Mouse (Mus musculus): ENCODE data around the gene Htatip2. TPM values are rescaled to one million over a fixed set of nuclear protein-coding genes. Genes with fewer than 3 reads are reported as not detected.

Gene Htatip2
- 9.8 and 11.3 TPM in 2 replicates for polyA plus RNA-seq (2014; fragmentation: Nextera tagmentation; extraction: Ambion mirVana)

DNA sequence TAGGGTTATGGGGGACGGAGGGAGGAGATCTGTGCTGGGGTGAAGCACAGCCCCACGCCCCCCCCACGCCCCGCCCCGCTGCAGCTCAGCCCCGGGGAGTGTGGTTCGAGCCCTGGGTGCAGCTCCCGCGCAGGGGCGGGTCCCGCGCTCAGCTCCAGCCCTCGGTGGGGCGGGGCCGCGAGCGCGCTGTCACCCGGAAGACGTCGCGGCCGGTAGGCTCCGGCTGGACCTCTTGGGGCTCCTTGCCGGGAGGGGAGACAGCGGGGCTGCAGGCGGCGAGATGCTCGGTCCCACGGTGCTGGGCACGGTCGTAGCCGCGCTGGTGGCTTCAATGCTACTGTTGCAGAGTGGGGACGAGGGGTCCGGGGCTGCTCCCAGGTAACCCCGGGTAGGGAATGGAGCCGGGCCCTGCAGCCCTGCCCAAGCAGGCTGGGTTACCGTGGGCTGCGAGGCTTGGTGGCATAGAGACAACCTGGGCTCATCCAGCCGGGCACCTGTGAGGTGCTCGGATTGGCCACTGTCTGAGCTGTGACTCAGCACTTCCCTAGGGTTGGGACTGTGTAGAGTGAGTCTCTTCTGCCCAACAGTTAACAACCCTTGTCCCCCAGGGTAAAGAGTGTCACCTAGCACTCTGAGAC, at the start of gene Htatip2:
TSS of gene Htatip2 (plus strand) at position 182 of the 638 bp plus-strand sequence.
- Histone ChIP-seq H3K27me3 (ENCODE audit: control insufficient read depth, insufficient read depth, low read length) (no peaks in the 10 kb centered on the region), H3K9ac (replicated peaks; ENCODE audit: low read depth, low read length) (peak within 1 kb of the TSS; percentile 52), H3K27ac (ENCODE audit: low read length) (no peak within 1 kb of the TSS), H3K4me2 (replicated peaks; ENCODE audit: low read depth, low read length) (peak within 1 kb of the TSS; percentile 82), H3K4me3 (ENCODE audit: low read depth, low read length) (peak within 1 kb of the TSS; percentile 56), H3K36me3 (ENCODE audit: control insufficient read depth, insufficient read depth, low read length) (no peaks in the 10 kb centered on the region), H3K9me3 (ENCODE audit: control insufficient read depth, low read depth, low read length) (no peaks in the 10 kb centered on the region), H3K4me1 (ENCODE audit: control insufficient read depth, insufficient read depth, low read length) (no peaks in the 10 kb centered on the region)
- peak; percentile 75 for ATAC-seq (ENCODE audit: insufficient number of reproducible peaks, insufficient read depth, low FRiP score, low read depth)
- WGBS = 1% methylated on average over 42 of the region's 42 CpGs

DNA sequence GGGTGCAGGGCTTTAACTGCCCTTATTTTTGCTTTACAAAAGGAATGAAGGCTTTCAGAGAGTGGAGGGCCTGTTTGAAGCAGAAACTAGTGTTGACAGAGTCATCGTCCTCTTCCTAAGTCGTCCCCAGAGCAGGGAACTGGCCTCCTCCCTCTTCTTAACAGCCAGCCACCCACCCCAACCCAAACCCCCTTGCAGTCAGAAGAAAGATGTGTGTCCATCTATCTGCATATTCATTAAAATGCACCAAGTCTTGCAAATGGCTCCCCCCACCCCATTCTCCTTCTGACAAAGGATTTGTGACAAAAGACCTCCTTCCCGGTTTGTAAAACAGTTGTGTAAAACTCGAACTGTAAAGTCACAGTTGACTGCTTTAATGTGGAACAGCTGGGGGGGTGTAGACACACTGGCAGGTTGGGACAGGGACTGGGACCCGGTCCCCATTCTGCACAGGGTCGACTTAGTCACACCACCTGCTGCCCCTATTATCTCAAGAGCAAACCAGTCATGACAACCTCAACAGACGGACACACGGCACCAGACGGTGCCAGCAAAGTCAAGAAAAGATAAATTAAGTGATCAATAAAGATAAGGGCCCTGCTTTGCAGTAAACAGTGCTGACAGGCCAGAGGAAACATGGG, 49.4 kb upstream of the Htatip2 start:
- Histone ChIP-seq H3K36me3 (ENCODE audit: control insufficient read depth, insufficient read depth, low read length) (no peaks in the 10 kb centered on the region), H3K4me1 (ENCODE audit: control insufficient read depth, insufficient read depth, low read length) (no peaks in the 10 kb centered on the region), H3K27ac (ENCODE audit: low read length) (no peak overlapping the region), H3K4me2 (replicated peaks; ENCODE audit: low read depth, low read length) (no peak overlapping the region), H3K9me3 (ENCODE audit: control insufficient read depth, low read depth, low read length) (no peaks in the 10 kb centered on the region), H3K27me3 (ENCODE audit: control insufficient read depth, insufficient read depth, low read length) (no peaks in the 10 kb centered on the region), H3K4me3 (ENCODE audit: low read depth, low read length) (no peak overlapping the region), H3K9ac (replicated peaks; ENCODE audit: low read depth, low read length) (no peak overlapping the region)
- WGBS = 30% methylated on average over 9 of the region's 9 CpGs
- ATAC-seq (ENCODE audit: insufficient number of reproducible peaks, insufficient read depth, low FRiP score, low read depth) = no peak

DNA sequence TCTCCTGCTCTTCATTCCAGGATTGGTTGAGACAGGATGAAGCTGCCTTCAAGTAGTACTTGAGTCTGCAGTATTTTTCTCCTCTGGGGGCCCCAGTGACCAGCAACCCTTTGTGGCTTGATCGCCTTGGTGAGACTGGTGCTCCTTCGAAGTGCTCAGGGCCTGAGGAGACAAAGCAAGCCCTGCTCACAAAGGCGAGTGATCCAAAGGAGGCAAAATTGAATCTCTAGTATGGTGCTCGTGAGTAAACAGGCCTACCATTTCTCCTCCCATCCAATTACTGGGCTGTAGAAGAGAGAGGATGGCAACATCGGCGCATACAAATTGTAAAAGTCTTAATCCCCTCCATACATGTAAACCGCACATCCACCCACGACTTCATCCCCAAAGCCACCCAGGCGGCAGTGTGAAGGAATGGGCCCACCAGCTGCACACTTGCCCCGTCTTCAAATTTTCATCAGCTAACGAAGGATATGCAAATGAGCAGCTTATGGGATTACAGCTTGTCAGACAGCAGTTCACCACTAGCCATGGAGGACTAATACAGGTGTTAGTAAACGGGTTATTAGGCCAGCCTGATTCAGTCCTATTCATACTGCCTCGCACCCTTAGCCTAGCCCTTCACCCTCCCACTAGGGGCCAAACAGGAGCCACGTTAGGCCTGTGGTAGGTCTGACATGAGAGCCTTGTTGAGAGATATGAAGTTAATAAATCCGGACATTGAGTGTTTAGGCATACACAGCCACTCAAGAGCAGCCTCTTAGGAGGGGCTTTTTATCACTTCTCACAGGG, 40.8 kb upstream of the Htatip2 start:
- ATAC-seq (ENCODE audit: insufficient number of reproducible peaks, insufficient read depth, low FRiP score, low read depth) = no peak
- Histone ChIP-seq H3K4me3 (ENCODE audit: low read depth, low read length) (no peak overlapping the region), H3K27me3 (ENCODE audit: control insufficient read depth, insufficient read depth, low read length) (no peaks in the 10 kb centered on the region), H3K27ac (ENCODE audit: low read length) (no peak overlapping the region), H3K9me3 (ENCODE audit: control insufficient read depth, low read depth, low read length) (no peaks in the 10 kb centered on the region), H3K4me1 (ENCODE audit: control insufficient read depth, insufficient read depth, low read length) (no peaks in the 10 kb centered on the region), H3K4me2 (replicated peaks; ENCODE audit: low read depth, low read length) (no peak overlapping the region), H3K9ac (replicated peaks; ENCODE audit: low read depth, low read length) (no peak overlapping the region), H3K36me3 (ENCODE audit: control insufficient read depth, insufficient read depth, low read length) (no peaks in the 10 kb centered on the region)
- WGBS = 76% methylated on average over 15 of the region's 15 CpGs

DNA sequence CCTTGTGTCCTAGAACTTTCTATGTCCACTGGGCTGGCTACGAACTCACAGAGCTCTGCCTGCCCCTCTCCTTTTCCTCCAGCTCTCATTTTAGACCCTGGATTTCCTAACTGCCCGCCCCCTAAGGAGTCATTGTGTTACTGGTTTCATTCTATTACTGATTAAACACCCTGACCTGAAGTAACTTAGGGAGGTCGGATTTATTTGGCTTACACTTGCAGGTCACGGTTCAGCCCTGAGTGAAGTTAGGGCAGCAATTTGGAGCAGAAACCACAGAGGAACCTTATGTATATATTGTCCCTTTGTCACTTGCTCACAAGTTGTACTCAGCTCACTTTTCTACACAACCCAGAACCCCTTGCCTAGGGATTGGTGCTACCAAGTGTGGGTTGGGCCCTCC, 24.6 kb upstream of the Htatip2 start:
- ATAC-seq (ENCODE audit: insufficient number of reproducible peaks, insufficient read depth, low FRiP score, low read depth) = no peak
- H3K9ac ChIP-seq (replicated peaks; ENCODE audit: low read depth, low read length) = no peak overlapping the region
- no peaks in the 10 kb centered on the region for H3K27me3 ChIP-seq (ENCODE audit: control insufficient read depth, insufficient read depth, low read length)
- WGBS = 47% methylated on average over 4 of the region's 4 CpGs
- no peaks in the 10 kb centered on the region for H3K4me1 ChIP-seq (ENCODE audit: control insufficient read depth, insufficient read depth, low read length)
- H3K4me2 ChIP-seq (replicated peaks; ENCODE audit: low read depth, low read length) = no peak overlapping the region
- H3K27ac ChIP-seq (ENCODE audit: low read length) = no peak overlapping the region
- H3K36me3 ChIP-seq (ENCODE audit: control insufficient read depth, insufficient read depth, low read length) = no peaks in the 10 kb centered on the region
- no peak overlapping the region for H3K4me3 ChIP-seq (ENCODE audit: low read depth, low read length)
- H3K9me3 ChIP-seq (ENCODE audit: control insufficient read depth, low read depth, low read length) = no peaks in the 10 kb centered on the region

DNA sequence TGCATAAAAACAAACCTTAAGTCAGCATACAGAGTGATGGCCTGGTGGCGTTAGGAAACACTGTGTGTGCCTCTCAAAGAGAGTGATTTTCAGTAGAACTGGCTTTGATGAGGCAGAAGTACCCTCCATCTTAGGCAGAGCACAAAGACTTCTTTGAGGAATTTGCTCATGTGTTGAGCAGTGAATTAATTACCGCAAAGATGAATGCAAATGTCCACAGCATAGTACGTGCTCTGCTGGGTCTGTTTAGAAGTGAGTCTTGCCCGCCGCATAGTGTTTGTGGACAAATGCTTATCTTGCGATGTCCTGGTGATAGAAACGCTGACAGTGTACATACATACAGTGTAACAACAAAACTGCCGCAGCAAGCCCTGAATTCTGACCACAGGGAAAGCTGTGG, 19.5 kb upstream of the Htatip2 start:
- H3K4me3 ChIP-seq (ENCODE audit: low read depth, low read length) = no peak overlapping the region
- no peak overlapping the region for H3K9ac ChIP-seq (replicated peaks; ENCODE audit: low read depth, low read length)
- H3K36me3 ChIP-seq (ENCODE audit: control insufficient read depth, insufficient read depth, low read length) = no peaks in the 10 kb centered on the region
- H3K4me2 ChIP-seq (replicated peaks; ENCODE audit: low read depth, low read length) = no peak overlapping the region
- no peaks in the 10 kb centered on the region for H3K9me3 ChIP-seq (ENCODE audit: control insufficient read depth, low read depth, low read length)
- no peak for ATAC-seq (ENCODE audit: insufficient number of reproducible peaks, insufficient read depth, low FRiP score, low read depth)
- 55% methylated on average over 8 of the region's 8 CpGs for WGBS
- H3K27me3 ChIP-seq (ENCODE audit: control insufficient read depth, insufficient read depth, low read length) = no peaks in the 10 kb centered on the region
- no peak overlapping the region for H3K27ac ChIP-seq (ENCODE audit: low read length)
- H3K4me1 ChIP-seq (ENCODE audit: control insufficient read depth, insufficient read depth, low read length) = no peaks in the 10 kb centered on the region

DNA sequence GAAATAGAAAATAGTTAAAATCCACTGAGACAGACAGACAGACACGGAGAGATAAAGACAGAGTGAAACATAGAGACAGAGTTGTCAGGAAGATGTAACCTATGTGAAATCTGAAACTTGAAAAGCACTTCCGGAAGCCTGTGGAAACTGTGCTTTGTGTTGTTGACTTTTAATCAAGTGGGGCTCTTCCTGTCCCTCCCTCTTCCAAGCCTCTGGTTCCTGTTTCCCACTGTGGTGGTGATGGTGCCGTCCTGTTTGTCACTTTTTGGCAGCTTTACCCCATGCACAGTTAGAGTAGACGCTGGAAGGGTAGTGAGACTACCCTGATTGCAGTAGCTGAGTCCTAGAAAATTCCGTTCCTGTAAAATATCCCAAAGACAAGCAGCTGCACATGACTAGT, 17.4 kb upstream of the Htatip2 start:
- Histone ChIP-seq H3K4me1 (ENCODE audit: control insufficient read depth, insufficient read depth, low read length) (no peaks in the 10 kb centered on the region), H3K27ac (ENCODE audit: low read length) (no peak overlapping the region), H3K4me2 (replicated peaks; ENCODE audit: low read depth, low read length) (no peak overlapping the region), H3K9me3 (ENCODE audit: control insufficient read depth, low read depth, low read length) (no peaks in the 10 kb centered on the region), H3K9ac (replicated peaks; ENCODE audit: low read depth, low read length) (no peak overlapping the region), H3K4me3 (ENCODE audit: low read depth, low read length) (no peak overlapping the region), H3K27me3 (ENCODE audit: control insufficient read depth, insufficient read depth, low read length) (no peaks in the 10 kb centered on the region), H3K36me3 (ENCODE audit: control insufficient read depth, insufficient read depth, low read length) (no peaks in the 10 kb centered on the region)
- no peak for ATAC-seq (ENCODE audit: insufficient number of reproducible peaks, insufficient read depth, low FRiP score, low read depth)
- WGBS = 31% methylated on average over 5 of the region's 5 CpGs

DNA sequence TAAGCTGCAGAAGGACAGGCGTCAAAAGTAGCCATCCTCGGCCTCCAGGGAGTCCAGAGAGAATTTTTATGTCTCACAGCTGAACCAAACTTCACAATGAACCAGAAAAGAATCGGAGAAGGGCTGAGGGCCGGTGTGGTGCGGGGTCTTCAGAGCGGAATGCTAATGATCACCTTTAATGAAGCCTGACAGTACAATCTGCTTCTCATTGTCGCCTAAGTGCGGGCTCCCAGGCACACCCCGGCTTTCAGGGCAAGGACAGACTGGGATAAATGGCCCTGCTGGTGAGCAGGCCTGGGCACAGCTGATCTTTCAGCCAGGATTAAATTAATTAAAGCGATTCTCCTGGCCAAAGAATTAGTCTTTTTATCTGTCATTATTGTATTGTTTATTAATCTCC, 17.0 kb upstream of the Htatip2 start:
- H3K4me1 ChIP-seq (ENCODE audit: control insufficient read depth, insufficient read depth, low read length) = no peaks in the 10 kb centered on the region
- no peaks in the 10 kb centered on the region for H3K9me3 ChIP-seq (ENCODE audit: control insufficient read depth, low read depth, low read length)
- H3K36me3 ChIP-seq (ENCODE audit: control insufficient read depth, insufficient read depth, low read length) = no peaks in the 10 kb centered on the region
- H3K4me3 ChIP-seq (ENCODE audit: low read depth, low read length) = no peak overlapping the region
- H3K27me3 ChIP-seq (ENCODE audit: control insufficient read depth, insufficient read depth, low read length) = no peaks in the 10 kb centered on the region
- H3K27ac ChIP-seq (ENCODE audit: low read length) = no peak overlapping the region
- ATAC-seq (ENCODE audit: insufficient number of reproducible peaks, insufficient read depth, low FRiP score, low read depth) = no peak
- 49% methylated on average over 10 of the region's 10 CpGs for WGBS
- no peak overlapping the region for H3K4me2 ChIP-seq (replicated peaks; ENCODE audit: low read depth, low read length)
- no peak overlapping the region for H3K9ac ChIP-seq (replicated peaks; ENCODE audit: low read depth, low read length)

DNA sequence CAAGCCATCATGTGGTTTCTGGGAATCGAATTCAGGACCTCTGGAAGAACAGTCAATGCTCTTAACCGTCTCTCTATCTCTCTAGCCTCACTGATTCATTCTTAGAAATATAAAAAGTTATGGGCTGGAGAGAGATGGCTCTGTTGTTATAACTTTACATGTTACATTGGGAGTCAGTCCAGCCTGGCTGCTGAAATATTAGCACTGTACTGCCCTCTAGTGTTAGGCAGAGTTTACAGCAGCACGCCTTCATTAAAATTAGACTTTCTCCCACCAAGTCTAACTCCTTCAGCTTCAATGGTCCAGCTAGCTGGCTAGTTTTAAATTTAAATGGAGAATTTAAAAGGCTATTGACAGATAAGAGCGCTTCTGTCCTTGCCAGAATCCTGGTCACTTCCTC, 7.8 kb upstream of the Htatip2 start:
- Histone ChIP-seq H3K9me3 (ENCODE audit: control insufficient read depth, low read depth, low read length) (no peaks in the 10 kb centered on the region), H3K27ac (ENCODE audit: low read length) (no peak overlapping the region)

More for the DNA sequence above, 7.8 kb upstream of the Htatip2 start:
- Histone ChIP-seq H3K36me3 (ENCODE audit: control insufficient read depth, insufficient read depth, low read length) (no peaks in the 10 kb centered on the region), H3K9ac (replicated peaks; ENCODE audit: low read depth, low read length) (no peak overlapping the region), H3K27me3 (ENCODE audit: control insufficient read depth, insufficient read depth, low read length) (no peaks in the 10 kb centered on the region), H3K4me2 (replicated peaks; ENCODE audit: low read depth, low read length) (no peak overlapping the region), H3K4me1 (ENCODE audit: control insufficient read depth, insufficient read depth, low read length) (no peaks in the 10 kb centered on the region), H3K4me3 (ENCODE audit: low read depth, low read length) (no peak overlapping the region)
- 7% methylated on average over 4 of the region's 4 CpGs for WGBS
- no peak for ATAC-seq (ENCODE audit: insufficient number of reproducible peaks, insufficient read depth, low FRiP score, low read depth)

All from stomach, embryonic 14.5 days (tissue).